Mouse (Mus musculus) spleen, adult 12 weeks (tissue): Measurements from ENCODE around the gene Habp2.

ENCODE experiments used
- DNase-seq: peaks from one replicate; pipeline ENCODE4 v3.0.0; 2022; ENCODE audit warnings: low spot score

Habp2 gene

GRCm38 (mm10) chr19:56363721-56364460 is 77.0 kb downstream of the Habp2 start:
- no peak for DNase-seq

GRCm38 (mm10) chr19:56364563-56364962 is 77.6 kb downstream of the Habp2 start:
- DNase-seq = no peak

DNA sequence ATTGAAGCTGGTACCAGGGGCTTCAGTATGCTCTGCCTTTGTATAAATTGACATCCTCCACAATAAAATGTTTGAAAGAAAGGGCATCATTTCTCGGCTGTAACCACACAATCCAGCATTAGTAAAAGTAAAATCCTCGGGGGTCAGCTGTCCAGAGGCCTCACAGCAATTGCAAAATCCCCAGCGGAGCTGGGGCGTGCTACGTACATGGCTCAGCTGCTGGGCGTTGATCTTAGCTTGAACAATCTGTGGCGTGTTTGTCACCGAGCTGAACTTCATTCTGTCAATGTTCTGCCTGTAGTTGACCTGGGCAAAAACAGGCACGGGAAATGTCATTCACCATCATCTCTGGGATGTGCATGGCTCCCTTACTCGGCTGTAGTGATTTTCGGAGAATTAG is 79.2 kb downstream of the Habp2 start:
- no peak for DNase-seq

GRCm38 (mm10) chr19:56366625-56367024 is 79.7 kb downstream of the Habp2 start:
- DNase-seq = no peak

DNA sequence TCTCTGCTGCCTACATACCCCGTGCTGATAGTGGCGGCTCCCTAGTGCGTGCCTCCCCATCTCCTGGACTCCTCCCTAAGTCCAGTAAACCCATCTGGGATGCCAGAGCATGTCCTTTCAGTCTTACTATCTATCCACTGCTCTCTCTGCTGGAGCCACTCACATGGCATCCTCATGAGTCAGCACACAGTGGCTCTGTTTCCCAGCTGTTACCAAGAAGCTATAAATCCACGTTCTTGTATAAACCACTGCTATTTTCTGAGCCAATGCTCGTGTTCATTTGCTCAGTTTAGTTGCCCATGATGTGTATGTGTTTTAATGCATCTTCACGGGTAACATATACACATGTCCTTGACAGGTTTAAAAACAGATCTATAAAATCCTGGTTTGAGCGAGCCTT is 80.8 kb downstream of the Habp2 start:
- no peak for DNase-seq

GRCm38 (mm10) chr19:56368912-56369311 is 82.0 kb downstream of the Habp2 start:
- DNase-seq = no peak
